Mouse (Mus musculus) monocyte, adult 2 months (primary cell): ENCODE measurements around the gene Reep1.

ENCODE experiments used
- DNase-seq, 2 experiments: peaks; one replicate each; pipeline ENCODE4 v3.0.0; 2022; ENCODE audit warnings: low spot score in 2 of 2, low read depth in 1 of 2

Reep1 gene

DNA sequence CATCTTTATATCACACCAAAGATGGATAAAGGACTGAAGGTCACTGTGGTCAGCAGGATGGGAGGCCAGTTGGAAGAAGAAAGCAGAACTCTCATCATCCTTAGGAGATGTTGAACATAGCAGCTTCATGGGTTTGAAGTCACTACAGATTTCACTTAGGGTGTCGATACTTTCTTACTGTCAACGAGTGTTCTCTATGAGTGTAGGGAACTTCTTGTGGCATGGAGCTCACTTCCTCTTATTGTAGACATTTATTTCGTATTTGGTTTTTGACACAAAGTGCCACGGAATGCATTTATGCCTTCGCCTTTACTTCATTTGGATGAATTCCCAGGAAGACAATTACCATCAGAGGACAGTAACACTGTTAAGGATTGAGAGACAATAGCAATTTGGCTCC is 28.7 kb downstream of the Reep1 start:
- no peak for DNase-seq

- DNase-seq: no peak
Measured at GRCm38 (mm10) chr6:71737202-71737601, 29.8 kb downstream of the Reep1 start.

- no peak for DNase-seq
Measured at GRCm38 (mm10) chr6:71738611-71739010, 31.2 kb downstream of the Reep1 start.

DNA sequence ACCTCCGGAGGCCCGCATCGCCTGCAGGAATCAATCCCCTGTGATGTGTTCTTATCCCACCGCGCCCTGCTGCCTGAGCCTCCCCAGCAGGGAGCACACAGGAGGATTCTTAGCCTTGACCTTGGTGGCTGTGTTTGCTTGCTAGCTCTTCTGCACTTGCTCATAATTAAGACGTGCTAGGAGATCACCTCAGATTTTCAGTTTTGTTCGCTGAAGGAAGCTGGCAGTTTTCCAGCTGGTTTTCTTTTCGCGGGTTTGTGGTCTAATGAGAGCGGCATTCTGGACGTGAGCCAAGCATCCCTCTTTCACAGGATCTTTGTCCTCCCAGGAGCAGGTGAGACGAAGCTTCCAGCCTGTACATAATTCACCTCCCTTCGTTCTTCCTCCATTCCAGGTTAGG is 33.6 kb downstream of the Reep1 start:
- DNase-seq: no peak

DNA sequence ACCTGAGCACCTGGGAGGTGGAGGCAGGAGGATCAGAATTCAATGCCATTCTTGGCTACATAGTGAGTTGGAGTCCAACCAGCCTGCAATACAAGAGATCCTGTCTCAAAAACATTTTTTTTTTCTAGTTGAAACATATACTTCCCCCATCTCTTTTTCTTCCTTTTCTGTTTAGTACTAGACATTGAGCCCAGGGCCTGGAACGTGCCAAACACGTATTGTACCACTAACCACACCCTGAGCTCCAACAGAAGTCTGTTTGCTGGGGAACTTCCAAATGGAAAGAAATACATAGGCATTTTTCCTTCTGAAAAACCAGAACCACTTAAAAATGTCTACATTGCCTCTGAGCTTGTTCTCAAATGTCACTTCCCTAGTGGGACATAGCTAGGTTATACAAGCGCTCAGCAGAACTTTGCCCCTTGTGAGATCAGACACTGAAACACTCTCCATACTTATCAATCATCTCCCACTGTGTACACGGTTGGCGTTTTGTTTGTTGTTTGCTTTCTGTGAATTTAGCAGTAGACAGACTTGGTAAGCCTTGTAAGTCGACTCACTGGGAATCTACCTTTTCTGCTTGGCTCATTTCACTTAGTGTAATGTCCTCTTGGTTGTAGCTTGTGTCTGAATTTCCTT is 34.8 kb downstream of the Reep1 start:
- no peak for DNase-seq

DNA sequence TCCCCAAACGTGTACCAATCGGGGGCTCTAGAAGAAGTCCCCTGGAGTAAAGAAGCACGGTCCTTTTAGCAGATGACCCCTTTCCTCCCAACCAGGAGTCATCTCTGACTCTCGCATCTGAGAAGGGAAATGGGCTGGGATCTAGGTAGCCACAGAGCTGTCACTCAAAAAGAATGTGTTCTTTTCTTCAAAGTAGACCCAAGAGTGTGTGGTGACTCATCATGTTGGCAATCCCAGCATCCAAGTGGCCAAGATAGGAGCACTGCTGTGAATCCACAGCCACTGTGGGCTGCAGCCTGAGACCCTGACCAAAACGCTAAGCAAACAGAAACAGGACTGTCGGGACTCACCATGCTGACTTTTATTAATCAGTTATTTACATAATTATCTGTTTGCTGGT is 37.6 kb downstream of the Reep1 start:
- DNase-seq: no peak

GRCm38 (mm10) chr6:71745482-71746234 is 38.3 kb downstream of the Reep1 start:
- DNase-seq: no peak

- no peak for DNase-seq
Measured at GRCm38 (mm10) chr6:71746246-71746645, 38.9 kb downstream of the Reep1 start.

DNA sequence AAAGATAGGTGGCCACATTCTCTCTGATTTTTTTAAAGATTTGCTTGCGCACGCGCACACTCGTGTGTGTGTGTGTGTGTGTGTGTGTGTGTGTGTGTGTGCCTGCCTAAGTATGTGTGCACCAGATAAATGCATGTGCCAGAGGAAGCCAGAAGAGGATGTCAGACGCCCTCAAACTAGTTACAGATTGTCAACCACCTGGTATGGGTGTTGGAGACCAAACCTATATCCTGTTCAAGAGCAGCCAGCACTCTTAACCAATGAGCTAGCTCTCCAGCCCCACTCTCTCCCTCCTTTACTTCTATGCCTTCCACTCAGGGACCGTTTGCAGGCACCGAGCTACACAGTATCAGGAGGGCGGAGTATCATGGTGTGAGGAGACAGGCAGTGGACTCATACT is 39.5 kb downstream of the Reep1 start:
- DNase-seq: no peak

GRCm38 (mm10) chr6:71751602-71752001 is 44.2 kb downstream of the Reep1 start:
- DNase-seq: no peak

DNA sequence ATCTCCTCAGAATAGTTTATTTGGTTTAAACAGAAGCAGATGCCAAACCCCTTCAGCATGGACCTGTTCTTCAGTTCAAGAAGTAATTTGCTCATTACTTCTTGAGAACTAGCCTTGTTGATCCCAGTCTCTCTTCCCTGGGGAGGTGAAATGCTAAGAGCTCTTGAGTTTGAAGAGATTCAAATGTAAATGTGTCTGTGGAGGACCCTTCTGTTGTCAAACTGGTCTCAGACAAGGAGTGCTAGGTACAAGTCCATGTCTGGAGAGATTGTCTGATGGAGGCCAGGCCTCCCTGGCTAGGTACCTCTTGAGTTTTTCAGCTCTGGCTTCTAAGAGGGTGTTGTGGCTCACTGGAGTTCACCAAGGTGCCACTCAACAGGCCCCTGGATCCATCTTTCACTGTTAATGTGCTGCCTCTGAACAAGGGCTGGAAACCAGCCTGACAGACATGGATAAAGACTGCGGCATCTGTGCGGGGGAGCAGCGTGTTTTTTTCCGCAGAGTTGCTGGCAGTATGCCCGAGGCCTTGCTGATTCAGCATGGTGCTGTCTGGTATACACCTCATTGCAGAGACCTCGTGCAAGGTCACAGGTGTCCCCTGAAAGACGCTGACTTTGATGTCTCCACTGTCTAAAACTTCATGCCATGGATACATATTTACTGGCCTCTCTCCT is 45.6 kb downstream of the Reep1 start:
- no peak for DNase-seq

DNA sequence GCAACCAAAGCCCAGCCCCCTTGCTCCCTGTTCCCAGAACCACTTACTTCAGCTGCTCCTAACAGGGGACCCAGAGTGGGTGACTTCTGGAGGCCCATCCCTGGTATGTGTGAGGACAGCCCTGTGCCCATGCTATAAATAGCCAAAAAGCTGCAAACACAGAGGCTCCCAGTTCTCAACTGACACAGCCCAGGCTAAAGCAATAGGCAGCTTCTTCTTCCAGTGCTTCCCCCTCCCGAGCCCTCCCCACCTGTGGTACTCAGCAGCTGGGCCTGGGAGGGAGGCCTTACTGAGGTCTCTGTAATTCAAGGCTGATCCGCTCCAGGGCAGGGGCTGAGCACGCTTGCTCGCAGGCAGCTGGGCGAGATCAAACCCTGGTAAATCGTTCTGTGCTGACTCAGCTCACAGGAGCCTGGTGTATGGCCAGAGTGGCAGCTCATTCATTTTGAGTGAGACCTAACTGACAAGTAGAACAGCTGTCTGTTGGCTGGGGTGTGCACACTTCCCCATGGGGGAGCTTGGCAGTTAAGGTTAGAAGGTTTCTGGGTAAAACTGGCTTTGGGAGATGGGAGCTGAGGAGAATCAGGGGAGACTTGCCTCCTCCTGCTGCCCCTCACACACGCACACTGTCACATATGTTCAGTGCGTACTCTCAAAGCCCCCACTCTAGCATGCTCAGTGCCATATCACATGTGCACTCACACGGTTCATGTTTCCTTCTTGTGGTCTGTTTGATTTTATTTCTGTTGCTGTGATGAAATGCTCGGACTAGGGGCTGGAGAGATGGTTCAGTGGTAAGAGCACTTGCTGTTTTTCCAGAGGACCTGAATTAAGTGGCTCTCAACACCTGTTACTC is 49.9 kb downstream of the Reep1 start:
- no peak for DNase-seq

GRCm38 (mm10) chr6:71758780-71759179 is 51.4 kb downstream of the Reep1 start:
- no peak for DNase-seq

- no peak for DNase-seq
Measured at GRCm38 (mm10) chr6:71760073-71760472, 52.7 kb downstream of the Reep1 start.

GRCm38 (mm10) chr6:71767761-71768160 is 60.4 kb downstream of the Reep1 start:
- no peak for DNase-seq

DNA sequence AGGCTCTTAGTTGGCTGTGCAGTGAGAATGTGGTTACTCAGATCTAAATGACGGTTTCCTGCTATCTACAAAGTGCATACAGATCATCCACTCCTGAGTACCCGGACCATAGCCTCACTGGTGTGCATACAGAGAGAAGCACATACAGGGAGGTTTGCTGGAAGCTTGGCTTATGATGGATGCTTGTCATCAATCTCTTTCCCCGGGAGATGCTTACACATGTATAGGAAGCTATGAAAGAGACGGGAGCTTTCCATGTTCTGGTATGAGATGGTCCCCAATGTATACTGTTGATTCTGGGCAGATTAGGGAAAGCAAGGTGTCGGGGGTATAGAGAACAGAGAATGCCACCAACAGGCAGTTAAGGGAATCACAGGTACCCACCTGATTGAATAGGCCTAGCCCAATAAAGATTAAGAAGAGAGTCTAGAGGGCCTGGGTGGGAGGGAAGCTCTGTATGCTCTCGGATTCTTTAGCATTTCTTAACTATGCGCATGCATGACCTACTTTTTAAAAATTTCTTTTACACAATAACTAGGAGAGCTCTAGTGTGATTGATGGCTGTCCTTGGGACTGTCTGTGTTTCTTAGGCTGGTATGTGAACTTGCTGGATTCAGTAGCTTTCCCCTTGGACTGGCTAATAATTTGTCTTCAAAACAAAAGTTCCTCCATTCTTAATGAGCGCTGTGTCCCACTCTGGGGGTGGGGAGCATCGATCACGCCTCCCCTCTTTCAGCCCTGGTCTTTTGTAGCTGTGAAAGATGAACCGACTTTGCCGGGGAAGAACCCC is 62.7 kb downstream of the Reep1 start:
- DNase-seq: no peak

DNA sequence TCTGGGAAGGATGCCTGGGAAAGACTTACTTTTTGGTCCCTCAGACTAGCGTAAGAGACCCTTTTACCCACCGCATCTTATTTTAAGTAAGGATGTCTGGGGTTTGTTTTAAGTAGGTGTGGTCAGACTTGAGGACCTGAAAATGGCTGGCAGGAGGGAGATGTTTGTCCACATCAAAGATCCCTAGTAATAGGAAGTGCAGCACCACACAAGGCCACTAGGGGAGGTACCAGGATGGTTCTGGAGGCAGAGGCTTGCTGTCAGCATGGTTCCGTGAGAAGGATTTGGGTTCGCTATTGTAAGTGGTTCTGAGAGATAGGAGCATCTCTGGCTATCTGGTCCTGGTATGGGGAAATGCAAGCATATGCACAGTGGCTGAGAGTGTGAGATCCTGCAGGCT is 63.5 kb downstream of the Reep1 start:
- no peak for DNase-seq

DNA sequence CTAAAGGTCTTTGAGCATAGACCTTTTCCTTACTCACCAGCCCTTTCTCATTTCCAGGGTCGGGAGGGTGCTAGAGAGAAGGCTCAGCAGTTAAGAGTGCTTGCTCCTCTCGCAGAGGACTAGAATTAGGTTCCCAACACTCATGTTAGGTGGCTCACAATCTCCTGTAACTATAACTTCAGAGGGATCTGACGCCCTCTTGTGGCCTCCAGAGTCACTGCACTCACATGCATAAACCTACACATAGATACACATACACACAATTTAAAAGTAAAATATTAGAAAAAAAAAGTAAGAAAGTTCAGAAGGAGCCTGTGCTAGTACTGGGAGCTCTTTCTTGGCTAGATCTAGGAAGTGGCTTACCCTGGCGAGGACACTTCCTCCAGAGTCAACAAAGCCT is 63.9 kb downstream of the Reep1 start:
- DNase-seq: no peak

DNA sequence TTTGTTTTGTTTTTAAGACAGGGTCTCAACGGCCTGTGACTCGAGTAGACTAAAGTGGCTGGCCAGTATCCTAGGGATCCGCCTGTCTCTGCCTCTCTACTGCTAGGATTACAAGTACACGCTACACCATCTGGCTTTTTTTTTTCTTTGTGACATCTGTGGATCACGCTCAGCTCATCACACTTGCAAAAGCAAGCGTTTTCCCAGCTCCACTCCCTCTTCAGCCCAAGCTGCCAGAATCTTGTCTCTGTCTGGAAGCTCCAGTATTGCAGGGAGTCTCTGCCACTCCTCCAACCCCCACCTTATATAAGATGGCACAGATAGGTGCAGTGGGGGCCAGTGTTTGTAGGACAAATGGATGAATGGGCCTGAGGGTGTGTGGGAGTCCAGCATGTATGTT is 64.8 kb downstream of the Reep1 start:
- no peak for DNase-seq

- no peak for DNase-seq
Measured at GRCm38 (mm10) chr6:71772636-71773208, 65.4 kb downstream of the Reep1 start.
